Mouse (Mus musculus) hindbrain, embryonic 13.5 days (tissue): ENCODE measurements at regions not wholly inside any gene's neighbourhood (a gene's known extent, or its start where the extent isn't known, plus 50 kb on each side); places are given as distances from the start of the nearest gene placed in this dataset.

Source experiments
- ATAC-seq: fragments of 200-750 bp; cut with Nextera tagmentation; 2 replicates; pipeline ENCODE4 v1.8.0; 2017; ENCODE audit warnings: moderate TSS enrichment; ENCODE audit not compliant: low FRiP score
- H3K27ac ChIP-seq: fragments of 300-500 bp; sonication (generic); 2 replicates; pipeline ENCODE4 v1.5.1; 2015; ENCODE audit warnings: inconsistent platforms, mild to moderate bottlenecking, moderate library complexity
- H3K27me3 ChIP-seq: fragments of 300-500 bp; sonication (generic); 2 replicates; pipeline ENCODE4 v1.6.1; 2015; ENCODE audit warnings: mild to moderate bottlenecking, inconsistent platforms
- H3K36me3 ChIP-seq: fragments of 300-500 bp; sonication (generic); 2 replicates; pipeline ENCODE4 v1.6.1; 2015; ENCODE audit warnings: mild to moderate bottlenecking, inconsistent platforms
- H3K4me1 ChIP-seq: fragments of 300-500 bp; sonication (generic); replicated peaks from 2 replicates; pipeline ENCODE4 v1.6.1; 2015; ENCODE audit warnings: inconsistent platforms
- H3K4me2 ChIP-seq: fragments of 300-500 bp; sonication (generic); 2 replicates; pipeline ENCODE4 v1.6.1; 2015; ENCODE audit warnings: inconsistent platforms, mild to moderate bottlenecking, moderate library complexity
- H3K4me3 ChIP-seq: fragments of 300-500 bp; sonication (generic); 2 replicates; pipeline ENCODE4 v1.5.1; 2015; ENCODE audit warnings: mild to moderate bottlenecking, inconsistent platforms
- H3K9ac ChIP-seq: fragments of 300-500 bp; sonication (generic); 2 replicates; pipeline ENCODE4 v1.6.1; 2015; ENCODE audit warnings: mild to moderate bottlenecking, inconsistent platforms
- H3K9me3 ChIP-seq: fragments of 300-500 bp; sonication (generic); 2 replicates; pipeline ENCODE4 v1.6.1; 2016; ENCODE audit warnings: inconsistent platforms
- WGBS: fragments of 180-500 bp; shearing (Covaris S2); methylation state at CpG from one replicate; pipeline ENCODE4 v1.1.7; 2015; 5-methylcytosine and 5-hydroxymethylcytosine counted together

- ATAC-seq: no peak
- no peak overlapping the region for H3K27ac ChIP-seq
- 77% methylated on average over 2 of the region's 2 CpGs for WGBS
- no peak overlapping the region for H3K4me3 ChIP-seq
- H3K9me3 ChIP-seq: no peaks in the 10 kb centered on the region
- H3K9ac ChIP-seq: no peak overlapping the region
- no peaks in the 10 kb centered on the region for H3K36me3 ChIP-seq
- H3K4me2 ChIP-seq: no peak overlapping the region
- peaks cover 5% of the 10 kb centered on the region for H3K4me1 ChIP-seq
- H3K27me3 ChIP-seq: no peaks in the 10 kb centered on the region
Measured at GRCm38 (mm10) chr6:43775525-43775924, 109.4 kb upstream of the Tpk1 start.

- no peak overlapping the region for H3K9ac ChIP-seq
- no peak overlapping the region for H3K4me3 ChIP-seq
- no peaks in the 10 kb centered on the region for H3K27me3 ChIP-seq
- peak overlapping the region; percentile 30; the same call in 1 of the 2 replicates for H3K27ac ChIP-seq
- H3K36me3 ChIP-seq: no peaks in the 10 kb centered on the region
- H3K4me2 ChIP-seq: no peak overlapping the region
- H3K4me1 ChIP-seq: peaks cover 5% of the 10 kb centered on the region
- H3K9me3 ChIP-seq: no peaks in the 10 kb centered on the region
- 0 out of 2 replicates have a peak, but pooled peaks have one; percentile 36 for ATAC-seq
- WGBS: 27% methylated on average over 4 of the region's 4 CpGs
Measured at GRCm38 (mm10) chr6:43774490-43774889, 108.4 kb upstream of the Tpk1 start.

GRCm38 (mm10) chr6:43773561-43773960 is 107.5 kb upstream of the Tpk1 start:
- H3K9me3 ChIP-seq: no peaks in the 10 kb centered on the region
- no peak overlapping the region for H3K9ac ChIP-seq
- peaks cover 5% of the 10 kb centered on the region for H3K4me1 ChIP-seq
- WGBS: 42% methylated on average over 3 of the region's 3 CpGs
- no peaks in the 10 kb centered on the region for H3K36me3 ChIP-seq
- no peaks in the 10 kb centered on the region for H3K27me3 ChIP-seq
- H3K4me3 ChIP-seq: no peak overlapping the region
- no peak for ATAC-seq
- H3K27ac ChIP-seq: no peak overlapping the region
- H3K4me2 ChIP-seq: no peak overlapping the region

DNA sequence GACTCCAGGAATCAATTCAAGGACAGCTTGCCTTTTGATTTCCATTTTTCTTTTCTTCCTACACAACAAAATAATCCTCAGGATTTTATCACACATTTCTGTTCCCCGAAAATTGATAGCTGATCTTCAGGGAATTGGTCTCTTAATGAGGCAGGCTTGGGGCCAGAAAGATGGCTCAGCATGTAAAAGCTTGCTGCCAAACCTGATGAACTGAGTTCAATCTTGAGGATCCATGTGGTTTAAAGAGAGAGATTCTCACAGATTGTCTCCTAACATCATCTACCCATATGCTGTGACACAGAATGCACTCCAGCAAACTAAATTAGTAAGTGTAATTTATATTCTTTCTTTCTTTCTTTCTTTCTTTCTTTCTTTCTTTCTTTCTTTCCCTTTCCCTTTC is 99.9 kb upstream of the Tpk1 start:
- Histone ChIP-seq H3K36me3 (no peaks in the 10 kb centered on the region), H3K4me1 (no peaks in the 10 kb centered on the region), H3K9ac (no peak overlapping the region), H3K9me3 (no peaks in the 10 kb centered on the region), H3K4me3 (no peak overlapping the region), H3K27ac (no peak overlapping the region), H3K27me3 (no peaks in the 10 kb centered on the region), H3K4me2 (no peak overlapping the region)
- 79% methylated on average over 1 of the region's 1 CpGs for WGBS
- ATAC-seq: no peak
